Mouse (Mus musculus) left cerebral cortex, adult 2 months (tissue): ENCODE results near the gene Gatad1. TPM values are rescaled to one million over a fixed set of nuclear protein-coding genes. Genes with fewer than 3 reads are reported as not detected.
A peak's percentile ranks its signal among the peaks of the same experiment; 100 is the strongest.

Source experiments
- DNase-seq, 2 experiments: peaks; one replicate each; pipeline ENCODE4 v3.0.0; 2021 to 2022; ENCODE audit warnings: low spot score in 2 of 2, mixed read lengths in 1 of 2; ENCODE audit errors: extremely low spot score in 1 of 2
- H3K27ac ChIP-seq: fragments of 200-600 bp; 2 replicates; pipeline ENCODE4 v1.8.1; 2022
- H3K4me3 ChIP-seq: fragments of 200-600 bp; 2 replicates; pipeline ENCODE4 v1.8.1; 2022
- CTCF ChIP-seq: fragments of 200-600 bp; IDR thresholded peaks from 2 replicates; pipeline ENCODE4 v1.8.1; 2022; ENCODE audit warnings: antibody characterized with exemption, mild to moderate bottlenecking, moderate library complexity
- intact Hi-C: fragments of 180-260 bp; cut with DNase I; formaldehyde crosslinking; loops from one replicate; pipeline ENCODE4 v1.15.1; 2025
- total RNA-seq, 2 experiments: library from RNA; stranded (reverse); gene quantifications; 2 replicates each; pipeline ENCODE4 v1.2.3; 2021

Gene Gatad1
- total RNA-seq, 2 experiments from 2014 or later: 115 to 124 TPM

- H3K4me3 ChIP-seq: no peak overlapping the region
- intact Hi-C loops: no loop called here
- no peak for TF ChIP-seq CTCF
- no peak for DNase-seq
- H3K27ac ChIP-seq: no peak overlapping the region
Measured at GRCm38 (mm10) chr5:3651621-3652020, 5.4 kb downstream of the Gatad1 start.

DNA sequence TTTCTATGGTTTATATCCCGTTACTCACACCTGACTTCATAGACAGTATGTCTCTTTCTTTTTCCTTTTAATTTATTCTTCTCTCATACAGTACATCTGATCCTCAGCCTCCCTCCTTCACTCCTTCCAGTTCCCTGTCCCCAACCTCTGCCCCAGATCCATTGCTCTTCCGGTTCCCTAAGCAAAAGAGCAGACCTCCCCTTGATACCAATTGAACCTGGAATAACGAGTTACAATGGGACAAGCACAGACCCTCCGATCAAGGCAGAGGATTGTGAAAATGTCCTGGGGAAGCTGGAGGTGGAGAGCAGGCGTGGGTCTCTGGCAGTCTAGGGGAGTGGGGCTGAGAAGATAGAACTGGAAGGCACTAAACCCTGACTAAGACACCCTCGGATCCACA, 6.1 kb downstream of the Gatad1 start, which contains the start of gene Tmbim7:
Gene Tmbim7 (plus strand): TSS at position 301 of the 400 bp plus-strand sequence.
- DNase-seq: no peak
- Histone ChIP-seq H3K4me3 (no peak within 1 kb of the TSS), H3K27ac (no peak within 1 kb of the TSS)
- intact Hi-C loops: no loop called here
- no peak for TF ChIP-seq CTCF

DNA sequence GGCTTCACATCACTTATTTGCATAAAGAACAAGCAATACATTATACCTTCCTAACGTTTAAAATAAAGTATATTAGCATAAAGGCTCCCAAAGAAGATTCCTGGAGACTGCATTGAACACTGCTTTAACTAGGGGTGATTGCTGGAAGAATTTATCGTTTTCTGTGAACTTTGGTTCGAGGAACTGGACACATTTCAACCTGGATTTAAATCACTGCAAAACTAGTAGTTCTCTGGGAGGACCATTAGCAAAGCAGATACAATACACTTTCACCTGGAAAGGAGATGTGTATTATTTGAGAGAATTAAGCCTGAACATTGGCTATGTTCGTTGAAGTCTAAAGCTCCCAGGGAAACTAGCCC, 8.2 kb downstream of the Gatad1 start:
- H3K27ac ChIP-seq: no peak overlapping the region
- no peak overlapping the region for H3K4me3 ChIP-seq
- DNase-seq: no peak
- intact Hi-C loops: no loop called here
- TF ChIP-seq CTCF: no peak

GRCm38 (mm10) chr5:3648206-3648848, 8.7 kb downstream of the Gatad1 start:
- no peak overlapping the region for H3K4me3 ChIP-seq
- no peak for DNase-seq
- TF ChIP-seq CTCF: no peak
- H3K27ac ChIP-seq: no peak overlapping the region
- intact Hi-C loops: no loop called here

DNA sequence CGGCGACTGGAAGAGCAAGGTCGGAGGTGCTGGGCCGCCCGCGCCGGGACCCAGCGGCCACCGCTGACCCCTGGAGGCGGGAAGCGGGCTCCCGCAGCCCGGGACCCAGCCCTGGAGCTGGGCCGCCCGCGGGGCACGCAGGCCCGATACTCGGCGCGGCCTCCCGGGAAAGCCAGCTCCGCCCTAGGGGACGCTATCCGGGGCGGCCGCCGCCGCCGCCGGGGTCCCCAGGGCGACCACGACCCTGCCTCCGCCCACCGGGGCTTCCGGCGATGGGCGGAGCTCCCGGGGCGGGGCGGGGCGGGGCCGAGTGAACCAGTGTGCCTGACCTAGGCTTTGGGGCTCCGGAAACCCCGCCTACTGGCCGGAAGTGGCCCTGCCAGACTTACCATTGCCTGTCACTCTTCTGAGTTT, 9.3 kb downstream of the Gatad1 start:
- Histone ChIP-seq H3K4me3 (peak overlapping the region; percentile 77), H3K27ac (peak overlapping the region; percentile 87)
- peak; percentile 33 for TF ChIP-seq CTCF
- intact Hi-C loops: loop anchor here (2.0 kb wide), 1 partner anchor 155 kb away; the partner anchor contains the start of genes Ankib1 and Krit1
- peak; percentile 74 to 85 for DNase-seq

GRCm38 (mm10) chr5:3646991-3647707, 9.8 kb downstream of the Gatad1 start:
- intact Hi-C loops: loop anchor here (2.0 kb wide), 1 partner anchor 156 kb away; the partner anchor contains the start of genes Ankib1 and Krit1
- peak; percentile 62 for TF ChIP-seq CTCF
- DNase-seq: peak; percentile 43 to 48
- peak overlapping the region; percentile 87 for H3K27ac ChIP-seq
- H3K4me3 ChIP-seq: peak overlapping the region; percentile 77

GRCm38 (mm10) chr5:3646539-3646938, 10.4 kb downstream of the Gatad1 start:
- TF ChIP-seq CTCF: no peak
- DNase-seq: no peak
- intact Hi-C loops: loop anchor here (2.0 kb wide), 1 partner anchor 156 kb away; the partner anchor contains the start of genes Ankib1 and Krit1
- H3K27ac ChIP-seq: no peak overlapping the region
- H3K4me3 ChIP-seq: peak overlapping the region; percentile 77

- intact Hi-C loops: no loop called here
- TF ChIP-seq CTCF: no peak
Measured at GRCm38 (mm10) chr5:3645326-3645725, 11.7 kb downstream of the Gatad1 start.

DNA sequence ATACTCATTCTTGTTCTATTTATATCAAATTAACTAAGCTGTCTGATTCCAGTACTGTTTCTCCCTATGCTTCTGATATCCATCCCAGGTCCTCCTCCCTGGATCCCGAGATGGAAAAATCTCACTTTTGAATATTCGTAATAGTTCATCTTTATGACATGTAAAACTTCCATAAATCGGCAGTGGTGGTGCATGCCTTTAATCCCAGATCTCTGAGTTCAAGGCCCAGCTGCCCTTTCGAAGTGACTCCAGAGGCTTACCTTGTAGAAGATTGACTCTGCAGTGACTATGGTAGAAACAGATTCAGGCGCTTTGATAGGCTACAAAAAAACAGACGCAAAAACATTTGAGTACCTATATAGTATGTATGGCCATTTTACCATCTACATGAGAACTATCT, 12.4 kb downstream of the Gatad1 start:
- Histone ChIP-seq H3K27ac (no peak overlapping the region), H3K4me3 (no peak overlapping the region)
- no peak for DNase-seq
- intact Hi-C loops: loop anchor here (5.0 kb wide), 1 partner anchor 173 kb away; no protein-coding TSS in a partner anchor
- TF ChIP-seq CTCF: no peak

More at GRCm38 (mm10) chr5:3645326-3645725, 11.7 kb downstream of the Gatad1 start:
- no peak for DNase-seq
- no peak overlapping the region; the same call in 1 of the 2 replicates for H3K4me3 ChIP-seq
- H3K27ac ChIP-seq: no peak overlapping the region

DNA sequence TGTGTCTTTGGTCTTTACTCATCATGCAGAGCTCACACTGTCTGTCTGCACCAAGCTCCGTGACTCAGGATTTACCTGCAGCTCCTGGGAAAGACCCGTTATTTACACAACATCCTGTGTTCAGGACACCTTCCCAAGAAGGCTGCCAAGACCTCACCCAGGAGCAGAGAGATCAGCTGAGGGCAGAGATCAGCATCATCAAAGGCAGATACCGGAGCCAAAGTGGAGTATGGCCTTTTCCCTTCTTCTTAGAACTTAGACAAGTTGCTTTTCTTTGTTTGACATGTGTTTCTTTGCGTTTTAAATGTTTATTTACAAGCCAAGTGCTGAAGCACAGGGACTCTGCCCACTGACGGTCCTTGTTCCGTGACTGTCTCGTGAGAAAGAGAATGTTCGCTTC, 21.7 kb downstream of the Gatad1 start:
- intact Hi-C loops: no loop called here
- DNase-seq: no peak
- Histone ChIP-seq H3K4me3 (no peak overlapping the region), H3K27ac (no peak overlapping the region)
- no peak for TF ChIP-seq CTCF

DNA sequence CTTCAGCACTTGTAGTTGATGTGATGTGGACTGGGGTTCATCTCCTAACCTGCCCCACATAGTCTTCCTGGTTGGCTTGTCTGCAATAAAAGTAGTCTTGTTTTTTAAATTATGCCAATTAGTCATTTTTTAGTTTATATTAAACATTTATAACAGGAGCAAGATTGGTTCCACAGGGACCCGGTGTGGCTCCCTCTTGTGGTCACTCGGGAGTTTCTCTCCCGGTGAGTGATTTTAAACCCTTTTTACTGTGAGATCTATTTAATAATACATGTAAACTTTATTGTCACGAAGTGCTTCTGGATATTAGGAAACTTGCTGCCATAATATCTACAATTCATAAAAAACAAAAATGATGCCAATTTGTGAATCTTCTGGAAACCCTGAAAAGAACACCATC, 23.0 kb downstream of the Gatad1 start:
- intact Hi-C loops: no loop called here
- no peak for DNase-seq
- TF ChIP-seq CTCF: peak; percentile 59
- Histone ChIP-seq H3K27ac (no peak overlapping the region), H3K4me3 (no peak overlapping the region)

DNA sequence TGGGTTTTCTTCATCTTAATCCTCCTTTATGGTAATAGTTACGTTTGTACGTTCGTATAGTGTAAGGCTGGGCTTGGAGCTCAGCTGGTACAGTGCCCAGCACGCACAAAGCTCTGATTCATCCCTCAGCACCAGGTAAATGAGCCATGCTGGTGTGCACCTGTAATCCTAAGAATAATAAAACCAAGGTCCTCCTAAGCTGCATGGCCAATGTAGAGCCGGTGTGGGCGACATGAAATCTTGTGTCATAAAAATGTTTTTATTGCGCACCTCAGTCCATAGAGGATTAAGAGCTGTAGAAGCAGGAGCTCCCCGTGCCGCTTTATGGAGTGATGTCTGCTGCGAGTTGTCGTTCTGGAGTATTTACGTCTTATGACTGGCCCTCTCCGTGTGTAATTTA, 23.7 kb downstream of the Gatad1 start:
- Histone ChIP-seq H3K27ac (no peak overlapping the region), H3K4me3 (no peak overlapping the region)
- no peak for DNase-seq
- TF ChIP-seq CTCF: no peak
- intact Hi-C loops: no loop called here
